ENCODE assay signal across 16 mouse cellular contexts in genomic region chr9:66068056-66068455, GRCm38 (mm10). TPM values are rescaled to one million over a fixed set of nuclear protein-coding genes. Genes with fewer than 3 reads are reported as not detected.
DNase-seq lines count a peak whose midpoint lies in the region; ATAC-seq and TF ChIP-seq lines count a peak whose summit lies in the region.
"Had no signal": no experiment of that assay in that cellular context is flagged by ENCODE, and none has a peak within 500 bp of the region (broad histone marks: within the 10 kb centered on the region; RNA-seq: fewer than 3 reads in every experiment).

No protein-coding gene starts in this region.

- peaks cover 4% of the 10 kb centered on the region; the same call in 1 of the 2 replicates for H3K4me1 ChIP-seq in heart, embryonic 11.5 days (ENCODE audit: control insufficient read depth, insufficient read depth, low read length)
- H3K4me1 ChIP-seq in heart, embryonic 10.5 days = peaks cover 23% of the 10 kb centered on the region
- peaks cover 8% of the 10 kb centered on the region for H3K4me1 ChIP-seq in lung, postnatal 0 days (ENCODE audit: insufficient read depth, low read depth, low read length)
- H3K4me1 ChIP-seq in liver, embryonic 12.5 days = peaks cover 54% of the 10 kb centered on the region

- TF ChIP-seq EP300 in lung, postnatal 0 days (IDR thresholded peaks at IDR 0.05) = no peak

- no peak overlapping the region for H3K27ac ChIP-seq in heart, embryonic 11.5 days (ENCODE audit: low read depth, low read length)
- no peak overlapping the region for H3K27ac ChIP-seq in heart, embryonic 10.5 days
- no peak overlapping the region for H3K27ac ChIP-seq in lung, postnatal 0 days (ENCODE audit: low read length)
- H3K27ac ChIP-seq in liver, embryonic 12.5 days = peak overlapping the region; percentile 79
- H3K27ac ChIP-seq: forebrain, embryonic 12.5 days; hindbrain, embryonic 10.5 days; hindbrain, postnatal 0 days; midbrain, embryonic 13.5 days had no signal

- no peak overlapping the region for H3K4me3 ChIP-seq in heart, embryonic 11.5 days (ENCODE audit: low read depth, low read length)
- H3K4me3 ChIP-seq in heart, embryonic 10.5 days = no peak overlapping the region
- 0 out of 2 replicates have a peak overlapping the region, but pooled peaks have one; percentile 52 for H3K4me3 ChIP-seq in lung, postnatal 0 days (ENCODE audit: low read depth, low read length)
- H3K4me3 ChIP-seq in liver, embryonic 12.5 days = peak overlapping the region; percentile 71

- peaks cover 28% of the 10 kb centered on the region for H3K36me3 ChIP-seq in heart, embryonic 11.5 days (ENCODE audit: control insufficient read depth, insufficient read depth, low read length)
- peaks cover 43% of the 10 kb centered on the region for H3K36me3 ChIP-seq in heart, embryonic 10.5 days
- H3K36me3 ChIP-seq in lung, postnatal 0 days (ENCODE audit: insufficient read depth, low read length) = peaks cover 23% of the 10 kb centered on the region; the same call in 1 of the 2 replicates
- peaks cover 48% of the 10 kb centered on the region for H3K36me3 ChIP-seq in liver, embryonic 12.5 days

- no peak overlapping the region for H3K9ac ChIP-seq in heart, embryonic 11.5 days (ENCODE audit: low read depth, low read length)
- no peak overlapping the region for H3K9ac ChIP-seq in lung, postnatal 0 days (replicated peaks; ENCODE audit: low read depth)
- peak overlapping the region; percentile 83 for H3K9ac ChIP-seq in liver, embryonic 12.5 days

- DNase-seq in heart, embryonic 10.5 days (ENCODE audit: low spot score) = no peak
- DNase-seq in lung, postnatal 0 days (ENCODE audit: low spot score) = no peak
- DNase-seq in lung, postnatal 14 days = no peak
- DNase-seq in spleen, postnatal 10 days (ENCODE audit: low spot score in 2 of 2) = no peak
- no peak for DNase-seq in gastrocnemius, postnatal 25 days
- DNase-seq: adrenal gland, postnatal 25 days; cerebellum, adult 9-10 months; thymus, adult 18-20 months; thymus, postnatal 36 days had no signal

- no peaks in the 10 kb centered on the region for H3K9me3 ChIP-seq in heart, embryonic 11.5 days (replicated peaks; ENCODE audit: control insufficient read depth, low read length)
- no peaks in the 10 kb centered on the region for H3K9me3 ChIP-seq in heart, embryonic 10.5 days
- H3K9me3 ChIP-seq in lung, postnatal 0 days (ENCODE audit: low read length) = no peaks in the 10 kb centered on the region
- H3K9me3 ChIP-seq in liver, embryonic 12.5 days (replicated peaks) = no peaks in the 10 kb centered on the region
- H3K9me3 ChIP-seq: forebrain, embryonic 12.5 days; hindbrain, embryonic 10.5 days; megakaryocyte, embryonic 14.5 days; midbrain, embryonic 13.5 days had no signal

- ATAC-seq in heart, embryonic 11.5 days (replicated peaks; ENCODE audit: insufficient number of reproducible peaks, low FRiP score, low TSS enrichment) = no peak
- no peak for ATAC-seq in lung, postnatal 0 days
- no peak for ATAC-seq in liver, embryonic 12.5 days

- peak overlapping the region; percentile 99; the same call in 1 of the 2 replicates for H3K4me2 ChIP-seq in heart, embryonic 11.5 days
- H3K4me2 ChIP-seq in lung, postnatal 0 days (replicated peaks; ENCODE audit: low read depth, low read length) = peak overlapping the region; percentile 95; the same call in 1 of the 2 replicates
- H3K4me2 ChIP-seq in liver, embryonic 12.5 days = peak overlapping the region; percentile 78

- no peak for TF ChIP-seq CTCF in lung, postnatal 0 days (IDR thresholded peaks at IDR 0.05)

- 54% methylated on average over 4 of the region's 4 CpGs for WGBS in heart, embryonic 11.5 days (ENCODE audit: insufficient replicate concordance)
- WGBS in heart, embryonic 10.5 days = 53% methylated on average over 4 of the region's 4 CpGs
- WGBS in lung, postnatal 0 days = 64% methylated on average over 4 of the region's 4 CpGs
- 65% methylated on average over 4 of the region's 4 CpGs for WGBS in liver, embryonic 12.5 days (ENCODE audit: insufficient replicate concordance)

- peaks cover 17% of the 10 kb centered on the region for H3K27me3 ChIP-seq in heart, embryonic 11.5 days (ENCODE audit: control insufficient read depth, insufficient read depth, low read length)
- peaks cover 43% of the 10 kb centered on the region for H3K27me3 ChIP-seq in heart, embryonic 10.5 days (ENCODE audit: insufficient read depth, poor library complexity, severe bottlenecking)
- H3K27me3 ChIP-seq in lung, postnatal 0 days (replicated peaks; ENCODE audit: insufficient read depth, low read length) = peaks cover 3% of the 10 kb centered on the region; the same call in 1 of the 2 replicates
- peaks cover 26% of the 10 kb centered on the region for H3K27me3 ChIP-seq in liver, embryonic 12.5 days (replicated peaks)

RNA-seq across cellular contexts. Expression of gene Snx22, which starts 1.5 kb away (rescaled TPM):
- 2.1 and 2.9 TPM in 2 replicates for polyA plus RNA-seq in heart, embryonic 11.5 days (2014; fragmentation: Nextera tagmentation; extraction: Ambion mirVana)
- 2.1 and 3.1 TPM in 2 replicates for polyA plus RNA-seq in heart, embryonic 10.5 days (2016; fragmentation: Nextera tagmentation; extraction: Ambion mirVana)
- 25.7 and 28.3 TPM in 2 replicates for polyA plus RNA-seq in lung, postnatal 0 days (2015; fragmentation: Nextera tagmentation; extraction: Ambion mirVana)
- 29.6 and 33.4 TPM in 2 replicates for polyA plus RNA-seq in liver, embryonic 12.5 days (2016; fragmentation: Nextera tagmentation; extraction: Ambion mirVana)
- under 1 TPM; 0.18 to 0.21 TPM for total RNA-seq in gastrocnemius, postnatal 25 days (2021)

RNA-seq across cellular contexts. Expression of gene Ppib, which starts 8.0 kb away (rescaled TPM):
- polyA plus RNA-seq in heart, embryonic 11.5 days (2014; fragmentation: Nextera tagmentation; extraction: Ambion mirVana) = 463 and 480 TPM in 2 replicates
- polyA plus RNA-seq in heart, embryonic 10.5 days (2016; fragmentation: Nextera tagmentation; extraction: Ambion mirVana) = 448 and 551 TPM in 2 replicates
- 577 and 650 TPM in 2 replicates for polyA plus RNA-seq in lung, postnatal 0 days (2015; fragmentation: Nextera tagmentation; extraction: Ambion mirVana)
- polyA plus RNA-seq in liver, embryonic 12.5 days (2016; fragmentation: Nextera tagmentation; extraction: Ambion mirVana) = 392 and 399 TPM in 2 replicates
- 10 to 100 TPM; 50.9 to 69.2 TPM for total RNA-seq in gastrocnemius, postnatal 25 days (2021)

RNA-seq across cellular contexts. Expression of gene Snx1, which starts 58.3 kb away (rescaled TPM):
- polyA plus RNA-seq in heart, embryonic 11.5 days (2014; fragmentation: Nextera tagmentation; extraction: Ambion mirVana) = 71.7 and 73.5 TPM in 2 replicates
- 81.9 and 101 TPM in 2 replicates for polyA plus RNA-seq in heart, embryonic 10.5 days (2016; fragmentation: Nextera tagmentation; extraction: Ambion mirVana)
- 108 and 112 TPM in 2 replicates for polyA plus RNA-seq in lung, postnatal 0 days (2015; fragmentation: Nextera tagmentation; extraction: Ambion mirVana)
- 89.6 and 95.1 TPM in 2 replicates for polyA plus RNA-seq in liver, embryonic 12.5 days (2016; fragmentation: Nextera tagmentation; extraction: Ambion mirVana)
- total RNA-seq in gastrocnemius, postnatal 25 days (2021) = 10 to 100 TPM; 14.0 to 16.7 TPM

RNA-seq across cellular contexts. Expression of gene Ciao2a, which starts 58.4 kb away (rescaled TPM):
- 178 and 181 TPM in 2 replicates for polyA plus RNA-seq in heart, embryonic 11.5 days (2014; fragmentation: Nextera tagmentation; extraction: Ambion mirVana)
- polyA plus RNA-seq in heart, embryonic 10.5 days (2016; fragmentation: Nextera tagmentation; extraction: Ambion mirVana) = 174 TPM in 2 replicates
- 110 and 111 TPM in 2 replicates for polyA plus RNA-seq in lung, postnatal 0 days (2015; fragmentation: Nextera tagmentation; extraction: Ambion mirVana)
- 199 TPM in 2 replicates for polyA plus RNA-seq in liver, embryonic 12.5 days (2016; fragmentation: Nextera tagmentation; extraction: Ambion mirVana)
- 10 to 100 TPM; 42.1 to 47.7 TPM for total RNA-seq in gastrocnemius, postnatal 25 days (2021)

Comparison
In these comparisons a context has a peak if more than half of its experiments do, and no peak if none do; other contexts are left out.
1. H3K4me3 ChIP-seq: peak in lung, postnatal 0 days (single experiment) and liver, embryonic 12.5 days (single experiment); none in heart, embryonic 11.5 days (single experiment) and heart, embryonic 10.5 days (single experiment).
2. Peak in every context shown above with its lines, with median percentiles within 50 percentile points of each other: H3K4me2 ChIP-seq.